Mouse (Mus musculus): ENCODE data around the gene Nanog. TPM values are rescaled to one million over a fixed set of nuclear protein-coding genes. Genes with fewer than 3 reads are reported as not detected.

Gene Nanog
- polyA plus RNA-seq, 1 experiment = 0.10 TPM

DNA sequence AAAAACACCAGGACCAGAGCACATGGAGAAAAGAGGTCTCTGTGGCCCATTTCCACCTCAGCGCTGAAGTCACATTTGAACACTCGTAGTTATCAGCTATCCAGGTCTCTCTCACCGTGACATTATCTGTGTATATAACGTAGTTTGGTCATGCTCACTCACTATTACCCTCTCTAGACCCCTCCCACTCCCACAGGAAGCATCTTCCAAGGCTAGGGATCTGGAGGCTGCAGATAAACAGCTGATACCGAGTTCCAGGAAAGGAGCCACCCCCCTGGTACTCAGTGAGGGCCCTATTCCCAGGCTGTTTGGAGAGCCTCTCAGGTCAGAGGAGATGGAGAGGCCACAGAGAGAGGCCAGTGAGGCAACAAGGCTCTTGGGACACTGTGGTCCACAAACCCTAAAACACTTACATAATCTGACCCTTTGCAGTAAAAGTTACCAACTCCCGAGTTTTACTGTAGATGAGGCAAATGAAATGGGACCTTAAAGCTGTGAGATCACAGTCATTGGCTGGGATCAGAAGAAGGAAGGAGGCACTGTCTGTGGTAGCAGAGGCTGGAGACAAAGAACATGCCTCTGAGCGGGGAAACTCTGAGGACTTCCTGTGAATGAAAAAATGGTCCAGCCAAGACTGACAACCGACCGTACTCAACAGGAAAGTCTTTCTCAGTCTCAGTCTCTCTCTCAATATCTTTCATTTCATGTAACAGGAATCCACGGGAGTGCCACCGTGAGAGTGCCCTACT lies 55.8 kb downstream of the Nanog start:
- Histone ChIP-seq H3K79me2 (ENCODE audit: control insufficient read depth, insufficient read depth) (no peaks in the 10 kb centered on the region), H3K27me3 (ENCODE audit: control insufficient read depth, insufficient read depth, insufficient read length) (no peaks in the 10 kb centered on the region), H3K36me3 (ENCODE audit: control insufficient read depth, insufficient read depth) (no peaks in the 10 kb centered on the region), H3ac (ENCODE audit: control insufficient read depth, insufficient read length) (no peak overlapping the region), H3K4me2 (ENCODE audit: low read depth) (no peak overlapping the region), H3K4me3 (no peak overlapping the region)
- TF ChIP-seq MAX (IDR thresholded peaks at IDR 0.05; ENCODE audit: low read depth) (no peak), MYOG (IDR thresholded peaks at IDR 0.05; ENCODE audit: control insufficient read depth in 1 of 3, insufficient read depth in 1 of 3, insufficient read length in 2 of 3, low read depth in 2 of 3) (no peak), TCF12 (IDR thresholded peaks at IDR 0.05; ENCODE audit: insufficient read depth, poor library complexity, severe bottlenecking) (no peak), POLR2A (IDR thresholded peaks at IDR 0.05; ENCODE audit: insufficient read length, low read depth) (no peak), USF1 (IDR thresholded peaks at IDR 0.05; ENCODE audit: low read depth) (no peak), MYOD1 (IDR thresholded peaks at IDR 0.05; ENCODE audit: control insufficient read depth in 1 of 3, insufficient read length in 2 of 3, low read depth in 2 of 3) (no peak), POLR2AphosphoS2 (IDR thresholded peaks at IDR 0.05; ENCODE audit: insufficient read length, low read depth) (no peak), E2F4 (IDR thresholded peaks at IDR 0.05; ENCODE audit: insufficient read depth) (no peak), TCF3 (IDR thresholded peaks at IDR 0.05; ENCODE audit: insufficient read length, low read depth) (no peak), CEBPB (IDR thresholded peaks at IDR 0.05; ENCODE audit: insufficient read depth, poor library complexity, severe bottlenecking) (no peak), SRF (IDR thresholded peaks at IDR 0.05; ENCODE audit: control insufficient read depth, insufficient read length, low read depth) (no peak), REST (IDR thresholded peaks at IDR 0.05; ENCODE audit: insufficient read depth, insufficient read length) (no peak)

DNA sequence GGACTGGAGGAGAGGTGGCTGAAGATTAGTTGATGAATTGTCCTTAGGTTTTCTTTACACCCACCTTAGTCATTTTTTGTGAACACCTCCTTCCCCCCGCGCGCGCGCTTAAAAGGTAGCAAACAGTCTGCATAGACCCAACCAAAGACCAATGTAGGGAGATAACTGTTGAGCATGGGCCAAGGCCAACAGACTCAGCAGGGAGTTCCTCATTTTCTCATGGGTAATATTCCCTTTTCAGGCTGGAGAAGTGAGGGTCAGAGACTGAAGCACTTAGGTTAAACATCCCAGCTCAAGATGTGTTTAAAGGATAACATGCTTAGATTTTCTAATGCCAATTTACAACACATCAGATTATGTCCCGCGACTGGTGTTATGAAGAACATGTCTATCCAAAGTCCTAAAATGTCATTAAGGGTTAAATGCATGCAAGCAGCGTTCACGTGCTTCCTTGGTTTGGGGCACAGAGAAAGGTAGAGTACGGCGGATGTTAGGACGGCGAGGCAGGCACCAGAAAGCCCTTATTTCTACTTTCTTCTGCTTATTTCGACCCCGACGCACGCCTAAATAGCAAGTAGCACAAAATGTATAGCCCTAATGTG lies 56.7 kb downstream of the Nanog start:
- no peaks in the 10 kb centered on the region for H3K27me3 ChIP-seq (ENCODE audit: control insufficient read depth, insufficient read depth, insufficient read length)
- no peaks in the 10 kb centered on the region for H3K79me2 ChIP-seq (ENCODE audit: control insufficient read depth, insufficient read depth)
- no peak overlapping the region for H3K4me3 ChIP-seq
- no peaks in the 10 kb centered on the region for H3K36me3 ChIP-seq (ENCODE audit: control insufficient read depth, insufficient read depth)
- H3K4me2 ChIP-seq (ENCODE audit: low read depth) = peak overlapping the region; percentile 86
- H3ac ChIP-seq (ENCODE audit: control insufficient read depth, insufficient read length) = no peak overlapping the region
- TF ChIP-seq MAX (IDR thresholded peaks at IDR 0.05; ENCODE audit: low read depth) (no peak), USF1 (IDR thresholded peaks at IDR 0.05; ENCODE audit: low read depth) (no peak), MYOG (IDR thresholded peaks at IDR 0.05; ENCODE audit: control insufficient read depth in 1 of 3, insufficient read depth in 1 of 3, insufficient read length in 2 of 3, low read depth in 2 of 3) (no peak), MYOD1 (IDR thresholded peaks at IDR 0.05; ENCODE audit: control insufficient read depth in 1 of 3, insufficient read length in 2 of 3, low read depth in 2 of 3) (no peak), SRF (IDR thresholded peaks at IDR 0.05; ENCODE audit: control insufficient read depth, insufficient read length, low read depth) (no peak), REST (IDR thresholded peaks at IDR 0.05; ENCODE audit: insufficient read depth, insufficient read length) (no peak), CEBPB (IDR thresholded peaks at IDR 0.05; ENCODE audit: insufficient read depth, poor library complexity, severe bottlenecking) (no peak), E2F4 (IDR thresholded peaks at IDR 0.05; ENCODE audit: insufficient read depth) (no peak), TCF3 (IDR thresholded peaks at IDR 0.05; ENCODE audit: insufficient read length, low read depth) (no peak), TCF12 (IDR thresholded peaks at IDR 0.05; ENCODE audit: insufficient read depth, poor library complexity, severe bottlenecking) (no peak), POLR2AphosphoS2 (IDR thresholded peaks at IDR 0.05; ENCODE audit: insufficient read length, low read depth) (no peak), POLR2A (IDR thresholded peaks at IDR 0.05; ENCODE audit: insufficient read length, low read depth) (no peak)

Other genes with a start within 250 kb of the Nanog start
- gene Rimklb, start 208.7 kb upstream of the Nanog start, polyA plus RNA-seq (2012; fragmentation: generic; extraction: Trizol) = not detected
- gene Mfap5, start 201.6 kb upstream of the Nanog start, polyA plus RNA-seq (2012; fragmentation: generic; extraction: Trizol) = 0.98 TPM
- gene Aicda, start 153.7 kb upstream of the Nanog start, polyA plus RNA-seq (2012; fragmentation: generic; extraction: Trizol) = not detected
- 10.5 TPM for gene Apobec1, start 105.0 kb upstream of the Nanog start, polyA plus RNA-seq (2012; fragmentation: generic; extraction: Trizol)
- not detected for gene Gdf3, start 97.4 kb upstream of the Nanog start, polyA plus RNA-seq (2012; fragmentation: generic; extraction: Trizol)
- not detected for gene Dppa3, start 81.1 kb upstream of the Nanog start, polyA plus RNA-seq (2012; fragmentation: generic; extraction: Trizol)
- 1.2 TPM for gene Slc2a3, start 94.2 kb downstream of the Nanog start, polyA plus RNA-seq (2012; fragmentation: generic; extraction: Trizol)
- gene Foxj2, start 112.4 kb downstream of the Nanog start, polyA plus RNA-seq (2012; fragmentation: generic; extraction: Trizol) = 9.7 TPM
- gene C3ar1, start 148.7 kb downstream of the Nanog start, polyA plus RNA-seq (2012; fragmentation: generic; extraction: Trizol) = 0.19 TPM
- 21.9 TPM for gene Necap1, start 167.0 kb downstream of the Nanog start, polyA plus RNA-seq (2012; fragmentation: generic; extraction: Trizol)
- gene Clec4a1, start 214.4 kb downstream of the Nanog start, polyA plus RNA-seq (2012; fragmentation: generic; extraction: Trizol) = not detected
- gene Clec4a3, start 245.0 kb downstream of the Nanog start, polyA plus RNA-seq (2012; fragmentation: generic; extraction: Trizol) = not detected

Measured in myocyte (in vitro differentiated cells).